Mouse (Mus musculus) MEL-GATA-1-ER (cell line): ENCODE data around the gene Crot.
"Not testable (repeated sequence)": the region's sequence is repeated elsewhere in the genome, so short reads cannot be mapped to it uniquely, and the experiment has no call there.

Source experiments
- DNase-seq: peaks from one replicate; pipeline ENCODE4 v3.0.0-alpha.2; 2012; ENCODE audit warnings: low read depth; ENCODE audit errors: extremely low read depth

The Crot gene

DNA sequence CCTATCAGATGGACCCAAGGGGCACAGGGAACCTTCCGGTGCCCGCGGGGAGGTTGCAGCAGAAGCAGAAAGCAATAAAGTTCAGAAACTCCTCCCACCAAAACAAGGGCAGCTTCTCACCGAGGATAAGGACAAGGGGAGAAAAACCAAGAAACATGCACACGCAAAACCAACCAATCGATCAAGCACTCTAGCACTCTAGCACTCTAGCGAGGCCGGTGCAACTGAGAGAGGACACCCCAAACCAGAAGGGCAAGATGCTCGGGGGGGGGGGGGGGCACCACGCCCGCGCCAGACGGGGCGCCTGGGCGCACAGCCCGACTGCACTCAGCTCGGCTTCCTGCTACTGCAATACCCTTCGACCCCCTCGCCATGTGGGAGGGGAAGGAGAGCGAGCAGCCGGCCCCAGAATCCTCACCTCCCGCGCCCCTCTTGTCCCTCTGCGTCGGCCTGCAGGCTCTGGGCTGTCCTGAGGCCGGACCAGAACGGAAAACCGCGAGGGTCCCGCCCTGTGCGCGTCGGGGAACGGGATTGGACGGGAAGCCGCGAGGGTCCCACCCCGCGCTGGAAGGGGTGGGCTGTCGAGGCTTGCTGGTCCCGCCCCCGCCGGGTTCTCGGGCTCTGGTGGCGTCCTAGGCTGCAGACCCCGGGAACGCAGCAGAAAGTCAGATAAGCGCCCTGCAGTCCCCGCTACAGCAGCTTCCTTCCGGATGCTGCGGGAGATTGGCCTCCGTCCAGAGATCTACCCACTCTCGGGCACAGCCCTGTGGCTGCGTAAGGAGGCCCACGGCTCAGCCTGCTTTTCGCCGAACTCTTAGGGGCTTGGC is at the start of gene Crot:
Gene Crot, minus strand, starts transcription at position 639 of the 827 bp plus-strand sequence.
- DNase-seq: peak; percentile 80

DNA sequence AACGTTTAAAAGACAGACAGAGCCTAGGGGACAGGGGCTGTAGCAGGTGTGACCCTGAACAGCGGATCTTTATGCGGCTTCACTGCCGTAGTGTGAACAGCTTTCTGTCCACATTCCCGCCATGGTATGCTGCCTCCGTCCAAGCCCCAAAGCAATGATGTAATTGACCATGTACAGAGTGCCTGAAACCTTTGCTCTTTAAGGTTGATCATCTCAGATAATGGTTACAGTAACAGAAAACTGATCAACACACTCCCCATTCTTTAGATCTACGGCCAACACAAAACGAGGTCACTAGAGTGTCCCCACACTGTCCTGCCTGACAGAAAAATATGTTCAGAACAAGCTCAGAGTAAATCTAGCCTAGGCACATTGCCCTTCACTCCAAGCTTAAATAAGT is 48.8 kb upstream of the Crot start:
- no peak for DNase-seq

DNA sequence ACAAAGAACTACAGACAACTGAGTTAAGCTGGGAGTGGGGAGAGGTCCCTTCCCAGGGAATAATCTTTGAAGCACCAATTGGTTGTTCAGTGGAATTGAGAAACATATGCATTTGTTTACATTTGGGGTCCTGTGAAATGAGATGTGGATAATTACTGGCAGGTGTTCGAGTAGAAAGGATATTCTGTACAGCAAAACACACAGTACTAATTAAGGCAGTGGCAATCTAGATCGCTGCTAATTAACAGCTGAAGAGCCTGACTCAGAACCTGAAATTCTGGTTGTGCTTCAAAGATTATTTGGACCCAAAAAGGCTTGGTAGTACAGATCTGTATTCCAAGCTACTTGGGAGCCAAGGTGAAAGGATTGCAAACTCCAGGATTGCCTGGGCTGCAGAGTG is 47.7 kb upstream of the Crot start:
- DNase-seq: no peak

DNA sequence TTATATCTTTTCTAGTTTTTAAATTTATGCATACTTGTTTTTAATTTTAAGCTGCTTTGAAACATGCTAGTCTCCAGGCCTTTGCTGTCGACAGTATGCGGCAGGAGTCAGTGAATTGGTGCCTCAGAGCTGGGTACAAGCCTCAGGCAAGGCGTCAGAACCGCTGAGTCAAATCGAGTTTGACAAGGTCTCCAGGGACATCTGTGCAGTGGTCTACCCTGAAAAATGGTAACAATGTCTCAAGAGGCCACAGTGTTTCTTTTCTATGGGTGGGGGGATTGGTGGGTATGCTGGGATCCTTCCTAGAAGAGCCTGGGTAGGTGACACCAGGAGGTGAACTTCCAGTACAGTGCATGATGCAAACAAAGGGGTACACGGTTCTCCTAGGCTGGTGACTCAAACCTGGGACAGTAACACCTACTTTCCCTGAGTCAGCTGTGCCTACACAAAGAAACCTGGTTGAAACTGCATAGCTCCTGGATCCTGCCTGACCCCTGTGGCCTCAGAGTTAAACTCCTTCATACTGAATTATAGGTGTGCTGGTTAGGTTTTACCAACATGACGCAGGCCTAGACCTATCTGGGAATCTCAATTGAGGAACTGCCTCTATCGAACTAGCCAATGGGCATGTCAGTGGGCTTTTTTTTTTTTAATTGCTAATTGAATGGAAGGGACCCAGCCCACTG is 46.6 kb upstream of the Crot start:
- no peak for DNase-seq

DNA sequence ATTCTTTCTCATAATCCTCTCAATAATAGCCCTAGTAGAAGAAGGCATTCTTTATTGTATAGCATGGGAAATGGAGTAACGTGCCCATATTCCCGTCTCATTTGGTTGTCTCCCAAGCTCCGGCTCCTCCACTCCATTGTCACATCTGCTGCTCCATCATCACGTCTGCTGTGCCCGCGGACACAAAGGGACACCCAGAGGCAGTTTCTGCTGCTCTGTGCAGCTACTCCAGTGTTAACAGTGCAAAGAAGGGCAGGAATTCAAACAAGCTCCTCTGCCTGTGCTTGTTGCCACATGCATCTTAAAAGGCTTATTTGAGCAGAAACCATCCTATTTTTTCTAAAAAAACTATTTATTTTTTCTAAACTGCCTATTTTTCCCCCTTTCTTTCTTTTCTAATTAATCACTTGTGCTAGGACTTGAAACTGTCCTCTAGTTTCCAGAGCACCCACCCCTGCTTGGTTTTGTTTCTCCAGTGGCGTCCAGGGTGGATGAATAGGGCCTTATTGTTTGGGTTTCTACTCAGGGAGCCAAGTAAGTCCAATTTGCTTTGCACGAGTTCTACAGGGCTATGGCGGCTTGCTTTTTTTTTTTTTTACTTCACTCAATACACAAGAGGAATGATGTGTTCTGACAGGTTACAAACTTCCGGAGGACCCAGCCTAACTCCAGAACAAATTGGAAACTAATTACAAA is 45.7 kb upstream of the Crot start:
- DNase-seq: no peak

DNA sequence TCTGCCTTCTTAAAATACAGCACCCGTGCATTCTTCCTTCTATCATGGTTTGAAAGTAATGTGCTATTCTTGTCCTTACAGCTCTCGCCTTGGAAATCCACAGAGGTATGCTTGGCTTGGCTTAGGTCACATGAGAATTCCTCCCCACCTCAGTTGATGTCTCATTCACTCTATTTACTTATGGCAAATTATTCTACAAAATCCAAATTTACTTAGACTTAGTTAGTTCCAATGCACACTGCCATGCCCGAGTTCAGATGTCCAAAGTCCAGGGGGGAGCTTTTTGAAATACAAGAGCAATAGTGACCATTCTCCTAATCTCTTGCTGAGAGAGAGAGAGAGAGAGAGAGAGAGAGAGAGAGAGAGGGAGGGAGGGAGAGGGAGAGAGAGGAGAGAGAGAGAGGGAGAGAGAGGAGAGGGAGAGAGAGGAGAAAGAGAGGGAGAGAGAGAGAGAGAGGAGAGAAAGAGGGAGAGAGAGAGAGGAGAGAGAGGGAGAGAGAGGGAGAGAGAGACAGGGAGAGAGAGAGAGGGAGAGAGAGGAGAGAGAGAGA is 43.6 kb upstream of the Crot start:
- DNase-seq: no peak

DNA sequence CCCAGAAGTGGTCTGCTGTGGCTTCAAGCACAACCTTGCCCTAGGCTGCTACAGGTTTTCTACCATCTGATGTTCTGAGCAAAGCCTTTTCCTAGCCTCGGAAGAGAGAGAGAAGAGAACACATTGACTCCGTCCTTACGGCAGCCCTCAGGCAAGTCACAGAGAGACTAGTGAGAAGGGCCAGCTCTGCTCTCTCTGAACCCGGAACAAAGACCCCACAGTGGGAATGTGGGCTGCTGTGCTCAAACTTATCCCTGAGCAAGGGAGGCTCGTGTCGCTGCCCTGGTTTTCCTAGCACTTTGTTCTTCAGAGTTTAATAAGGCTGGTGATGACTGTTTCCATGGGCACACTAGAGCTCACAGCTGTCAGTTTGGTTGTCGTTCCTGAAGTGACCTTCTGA is 42.9 kb upstream of the Crot start:
- no peak for DNase-seq

DNA sequence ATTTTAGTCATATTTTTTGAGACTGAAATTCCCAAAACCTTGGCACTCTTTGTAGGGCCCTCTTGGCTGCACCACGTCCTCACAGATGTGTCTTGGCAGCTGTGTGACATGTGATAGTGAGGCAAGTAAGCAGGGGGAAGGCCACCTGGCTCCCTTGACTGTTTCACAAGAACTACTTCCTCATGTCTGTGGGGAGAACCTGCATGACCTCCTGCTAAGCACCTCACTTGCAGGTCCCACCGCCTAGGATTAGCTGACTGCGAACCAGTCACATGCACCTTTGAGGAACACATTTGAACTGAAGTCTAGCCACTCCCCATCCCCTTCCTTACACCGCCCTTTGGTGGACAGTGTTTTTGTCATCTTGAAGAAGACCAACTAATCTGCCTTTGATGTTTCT is 40.2 kb upstream of the Crot start:
- no peak for DNase-seq

DNA sequence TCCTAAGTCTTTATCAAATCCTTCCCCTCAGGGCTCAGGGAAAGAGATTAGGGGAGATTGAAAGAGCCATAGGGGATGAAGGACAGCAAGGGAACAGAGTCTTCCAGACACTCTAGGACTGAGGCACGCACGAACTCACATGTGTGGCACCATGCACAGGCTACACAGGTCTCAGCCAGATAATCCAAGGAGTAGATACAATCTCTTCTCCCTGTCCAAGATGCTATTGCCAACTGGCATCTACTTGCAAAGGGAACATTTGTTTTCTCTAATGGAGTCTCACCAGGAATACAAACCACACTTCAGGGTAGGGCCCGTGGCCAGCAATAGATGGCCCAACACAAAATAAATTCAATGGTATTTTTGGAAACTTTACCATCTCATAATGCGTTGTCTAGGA is 38.3 kb upstream of the Crot start:
- DNase-seq: no peak

DNA sequence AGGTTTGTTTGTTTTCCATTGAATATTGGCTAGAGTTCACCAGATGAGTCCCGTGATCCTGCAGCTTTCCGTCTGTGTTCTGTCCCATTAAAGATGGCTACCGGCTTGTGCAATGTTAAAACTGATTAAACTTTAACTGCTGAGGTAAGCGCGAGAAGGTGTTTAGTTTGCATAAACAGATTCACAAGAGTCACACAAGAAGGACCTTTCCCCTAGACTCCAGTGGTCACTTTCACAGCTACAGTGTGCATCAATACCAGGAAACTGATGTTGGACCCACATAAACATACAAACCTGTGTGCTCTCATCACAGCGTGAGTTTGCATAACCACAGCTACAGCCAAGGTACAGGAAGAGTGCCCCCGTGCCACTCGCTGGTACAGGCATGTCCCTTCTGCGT is 37.4 kb upstream of the Crot start:
- no peak for DNase-seq

DNA sequence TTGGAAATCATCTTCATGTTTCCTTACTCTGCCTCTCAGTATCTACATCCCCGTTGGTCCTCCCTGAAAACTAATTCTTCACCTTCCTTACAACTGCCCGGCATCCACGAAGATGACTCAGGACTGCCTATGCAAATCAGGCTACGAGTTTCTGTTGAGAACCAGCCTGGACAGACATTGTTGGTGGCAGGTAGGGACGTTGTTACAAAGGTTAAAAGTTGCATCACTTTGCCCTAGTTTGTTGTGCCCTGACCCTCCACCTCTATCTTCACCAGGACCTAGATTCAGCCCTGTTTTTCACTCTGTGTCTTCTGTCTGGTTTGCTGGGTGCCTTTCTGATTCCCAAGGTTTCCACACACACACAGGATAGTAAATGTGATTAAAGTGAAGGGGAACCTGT is 36.7 kb upstream of the Crot start:
- no peak for DNase-seq

DNA sequence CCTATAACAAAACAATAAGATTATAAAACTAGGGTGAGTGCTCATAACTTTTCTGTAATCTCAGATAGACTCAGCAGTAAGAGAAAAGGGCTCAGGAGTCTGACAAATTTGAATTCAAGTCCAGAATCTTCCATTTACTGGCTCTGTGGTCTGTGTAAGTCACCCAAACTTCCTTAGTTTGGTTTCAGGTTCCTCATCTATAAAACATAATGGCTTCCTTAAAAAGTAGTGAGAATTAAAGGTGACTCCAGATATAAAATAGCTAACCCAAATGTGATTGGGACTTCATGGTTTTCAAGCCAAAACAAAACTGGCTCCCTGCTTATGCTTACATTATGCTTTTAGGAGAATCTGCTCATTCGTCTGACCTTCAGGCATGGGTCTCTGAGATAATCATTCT is 35.5 kb upstream of the Crot start:
- DNase-seq: no peak

DNA sequence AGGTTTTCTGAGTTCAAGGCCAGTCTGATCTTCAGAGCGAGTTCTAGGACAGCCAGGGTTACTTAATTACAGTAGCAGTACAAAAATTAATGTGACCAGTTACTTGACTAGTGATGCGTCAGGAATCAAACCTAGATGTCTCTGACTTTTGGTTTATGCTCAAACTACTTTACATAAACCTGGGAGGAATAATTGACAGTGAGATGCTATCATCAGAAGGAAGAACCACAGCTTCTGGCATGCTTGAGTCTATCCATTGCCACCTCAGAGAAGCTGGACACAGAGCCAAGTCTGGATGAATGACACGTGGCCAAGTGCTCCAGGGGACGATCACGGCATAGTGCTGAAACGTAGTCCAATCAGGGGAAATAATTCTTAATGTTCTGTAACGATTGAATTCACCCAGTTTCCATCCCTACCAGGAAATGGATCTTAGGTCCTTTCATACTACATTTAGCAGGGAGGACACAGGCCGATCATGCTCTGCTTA is 35.0 kb upstream of the Crot start:
- DNase-seq: no peak

DNA sequence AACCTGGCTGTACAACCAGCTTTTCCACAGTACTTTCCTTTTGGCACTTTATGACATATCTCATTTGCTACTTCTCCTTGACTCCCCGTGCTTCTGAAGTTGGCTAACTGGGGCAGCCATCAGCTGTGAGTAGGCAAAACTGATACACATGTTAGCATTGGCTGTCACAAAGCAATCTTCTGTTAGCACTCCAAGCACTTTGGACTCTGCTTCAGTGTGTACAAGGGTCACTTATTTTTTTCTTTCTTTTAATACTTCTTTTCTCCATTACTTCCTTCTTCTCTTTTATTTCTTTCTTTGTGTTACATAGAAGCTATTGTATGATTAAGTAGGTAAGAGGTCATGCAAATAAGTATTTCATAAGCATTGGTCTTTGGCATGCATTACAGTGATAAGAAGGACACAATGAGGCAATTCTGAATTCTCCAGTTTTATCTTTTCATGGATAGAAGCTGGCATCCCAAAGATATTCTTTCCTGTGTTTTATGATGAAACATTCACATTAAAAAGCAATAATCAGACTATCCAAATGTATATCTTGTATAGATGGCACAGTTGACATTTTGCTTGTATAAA is 31.2 kb upstream of the Crot start:
- DNase-seq: no peak

DNA sequence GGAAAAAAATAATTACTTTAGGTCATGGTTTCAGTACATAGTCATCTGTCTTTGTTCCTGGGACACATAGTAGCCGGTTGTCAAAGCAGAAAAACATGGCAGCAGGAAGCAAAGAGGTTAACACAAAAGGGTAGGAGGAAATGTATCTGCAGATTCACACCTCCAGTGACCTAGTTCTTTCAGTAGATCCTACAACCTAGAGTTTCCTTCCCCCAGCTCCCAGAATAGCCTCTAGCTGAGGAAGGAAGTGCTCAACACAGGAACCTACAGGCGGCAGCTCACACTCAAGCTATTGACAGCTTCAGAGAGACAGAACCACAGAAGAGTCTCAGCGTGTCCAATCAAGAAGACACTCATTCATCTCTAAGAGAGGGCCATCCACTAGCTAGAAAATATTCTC is 18.2 kb upstream of the Crot start:
- DNase-seq: no peak

DNA sequence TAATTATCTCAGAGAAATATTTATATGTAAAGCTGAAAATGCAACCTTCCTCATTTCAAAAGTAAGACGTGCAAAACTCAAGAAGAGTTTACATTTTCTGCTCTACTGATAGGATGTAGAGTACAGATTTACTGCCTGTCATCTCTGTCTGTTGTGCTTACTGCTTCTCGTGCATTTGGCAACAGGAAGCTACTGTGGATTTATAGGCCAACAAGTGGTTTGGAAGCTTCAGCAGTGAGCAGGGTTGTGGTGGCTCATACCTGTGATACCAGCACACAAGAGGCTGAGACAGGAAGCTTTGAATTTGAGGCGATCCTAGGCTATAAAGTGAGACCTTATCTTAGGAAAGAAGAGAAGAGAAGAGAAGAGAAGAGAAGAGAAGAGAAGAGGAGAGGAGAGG is 17.6 kb upstream of the Crot start:
- no peak for DNase-seq

DNA sequence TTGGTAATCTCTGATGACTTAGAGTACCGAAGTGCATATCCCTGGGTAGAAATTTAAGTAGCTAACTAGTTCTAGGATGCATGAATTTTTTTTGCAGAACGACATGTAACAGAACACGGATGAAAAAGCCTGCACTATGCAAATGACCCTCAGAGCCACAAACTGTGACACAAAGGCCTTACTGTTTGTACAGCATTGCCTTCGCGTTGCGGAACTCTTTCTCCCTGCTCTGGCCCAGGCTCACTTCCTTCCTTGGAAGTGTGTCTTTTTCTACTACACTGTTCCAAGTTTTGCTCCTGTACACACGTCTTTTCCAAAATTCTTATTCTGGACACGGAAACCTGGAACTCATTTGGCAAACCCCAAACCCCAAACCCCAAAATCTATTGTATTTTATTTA is 14.2 kb upstream of the Crot start:
- no peak for DNase-seq

DNA sequence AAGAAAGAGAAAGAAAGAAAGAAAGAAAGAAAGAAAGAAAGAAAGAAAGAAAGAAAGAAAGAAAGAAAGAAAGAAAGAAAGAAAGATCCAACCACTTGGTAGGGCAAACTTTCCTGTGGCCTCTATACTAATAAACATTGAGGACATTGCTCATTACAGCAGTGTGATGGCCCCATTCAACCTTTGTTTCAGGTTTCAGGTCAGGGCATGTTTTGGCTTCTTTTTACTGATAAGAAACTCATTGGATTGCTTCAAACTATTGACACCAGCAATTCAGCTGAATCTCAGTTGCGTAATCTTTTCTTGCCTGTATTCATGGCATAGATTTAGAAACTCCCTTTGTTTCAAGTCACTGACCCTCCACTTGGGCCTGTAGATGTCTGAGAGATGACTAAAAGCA is 13.0 kb upstream of the Crot start:
- DNase-seq: no peak

DNA sequence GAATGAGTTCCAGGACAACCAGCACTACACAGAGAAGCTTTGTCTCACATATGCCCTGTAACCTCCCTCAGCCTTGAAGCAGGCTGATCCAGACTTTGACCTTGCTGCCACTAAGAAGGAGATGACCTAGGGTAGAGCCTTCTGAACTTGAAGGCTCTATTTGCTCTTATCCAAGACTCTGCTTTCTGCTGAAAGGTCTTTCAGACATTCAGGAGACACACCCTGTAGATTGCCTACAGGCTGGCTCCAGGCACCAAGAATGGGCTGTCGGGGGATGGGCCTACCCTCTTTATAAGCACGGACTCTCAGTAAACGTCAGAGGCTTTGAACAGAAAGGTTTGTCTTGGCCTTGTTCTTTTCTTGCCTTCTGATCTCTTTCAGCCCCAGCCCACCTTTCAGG is 9.5 kb upstream of the Crot start:
- not testable (repeated sequence) for DNase-seq

DNA sequence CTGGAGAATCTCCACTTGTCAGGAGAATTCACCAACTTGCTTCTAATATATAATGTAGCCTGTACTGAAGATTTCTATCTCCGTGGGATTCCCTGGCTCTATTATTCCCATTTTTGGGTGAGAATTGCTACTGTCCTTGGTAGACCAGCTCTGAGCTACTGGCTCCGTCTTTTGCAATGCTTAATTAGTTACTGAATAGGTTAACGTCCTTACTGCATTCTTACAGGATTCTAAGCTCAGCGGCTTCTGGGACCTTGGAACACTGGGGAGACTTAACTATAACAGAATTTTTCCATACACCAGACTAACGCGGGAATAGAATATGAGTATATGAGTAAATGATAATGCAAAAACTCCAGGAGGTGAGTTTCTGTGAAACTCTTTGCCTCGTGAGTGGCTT is 2.9 kb upstream of the Crot start:
- not testable (repeated sequence) for DNase-seq

DNA sequence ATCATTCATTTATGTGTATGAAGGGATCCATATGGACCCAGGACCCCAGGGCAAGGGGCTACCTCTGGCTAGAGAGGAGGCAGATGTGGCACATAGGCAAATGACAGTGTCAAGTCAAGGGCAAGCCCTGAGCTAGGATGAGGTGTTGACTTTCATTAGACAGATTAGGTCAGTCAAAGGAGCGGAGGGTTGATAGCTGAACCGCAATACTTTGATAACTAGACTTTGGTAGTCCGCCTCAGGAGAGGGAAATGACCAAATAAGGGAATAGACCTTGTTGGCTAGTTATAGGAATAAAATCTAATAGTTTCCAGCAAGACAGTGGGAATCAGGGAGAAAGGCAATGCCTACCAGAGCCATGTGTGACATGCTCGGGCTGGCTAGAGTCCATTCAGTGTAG is 2.0 kb upstream of the Crot start:
- no peak for DNase-seq

DNA sequence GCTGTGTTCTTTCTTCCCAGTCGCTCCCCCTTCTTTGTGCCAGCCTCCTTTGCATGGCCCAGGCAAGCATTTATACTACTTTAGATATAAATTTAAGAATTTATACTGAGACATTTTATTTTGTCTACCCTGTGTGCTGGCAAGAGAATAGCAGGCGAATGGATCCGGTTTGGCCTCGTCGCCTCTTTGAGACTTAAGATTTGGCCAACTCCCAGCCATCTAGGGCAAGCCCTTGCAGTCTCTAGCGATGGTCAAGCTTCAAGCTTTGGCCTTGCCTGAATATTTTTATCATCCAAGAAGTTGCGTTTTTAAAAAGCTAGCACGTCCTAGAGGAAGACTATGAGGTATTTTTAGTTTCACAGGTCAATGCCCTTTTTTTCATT is 380 bp upstream of the Crot start:
- no peak for DNase-seq
